Mouse (Mus musculus) megakaryocyte, embryonic 14.5 days (primary cell): Measurements from ENCODE around the gene Gm15517.

Experiments
- FLI1 ChIP-seq: IDR thresholded peaks from 2 replicates; pipeline ENCODE4 v1.6.1; 2012; ENCODE audit warnings: low read length, inconsistent platforms, mixed read lengths
- GATA1 ChIP-seq: IDR thresholded peaks from 3 replicates; pipeline ENCODE4 v1.6.1; 2012; ENCODE audit warnings: mixed read lengths, low read length, inconsistent platforms, borderline replicate concordance

- no peak for TF ChIP-seq GATA1
- no peak for TF ChIP-seq FLI1
Observed at GRCm38 (mm10) chr7:44241163-44241562, 20.1 kb upstream of the Gm15517 start.
